Mouse (Mus musculus) splenic B cell, adult 2 months (primary cell): Measurements from ENCODE around the gene Galk2.

Experiments used
- DNase-seq: peaks from one replicate; pipeline ENCODE4 v3.0.0-alpha.2; 2011; ENCODE audit warnings: low read depth, low spot score
- H3K27me3 ChIP-seq: 2 replicates; pipeline ENCODE4 v1.6.1; 2012; ENCODE audit warnings: mild to moderate bottlenecking, low read length, moderate library complexity, mixed read lengths; ENCODE audit not compliant: control insufficient read depth, poor library complexity, insufficient read depth, severe bottlenecking
- H3K36me3 ChIP-seq: 2 replicates; pipeline ENCODE4 v1.6.1; 2012; ENCODE audit warnings: mild to moderate bottlenecking, low read length, moderate library complexity, mixed read lengths; ENCODE audit not compliant: control insufficient read depth, poor library complexity, insufficient read depth, severe bottlenecking

Galk2 gene

DNA sequence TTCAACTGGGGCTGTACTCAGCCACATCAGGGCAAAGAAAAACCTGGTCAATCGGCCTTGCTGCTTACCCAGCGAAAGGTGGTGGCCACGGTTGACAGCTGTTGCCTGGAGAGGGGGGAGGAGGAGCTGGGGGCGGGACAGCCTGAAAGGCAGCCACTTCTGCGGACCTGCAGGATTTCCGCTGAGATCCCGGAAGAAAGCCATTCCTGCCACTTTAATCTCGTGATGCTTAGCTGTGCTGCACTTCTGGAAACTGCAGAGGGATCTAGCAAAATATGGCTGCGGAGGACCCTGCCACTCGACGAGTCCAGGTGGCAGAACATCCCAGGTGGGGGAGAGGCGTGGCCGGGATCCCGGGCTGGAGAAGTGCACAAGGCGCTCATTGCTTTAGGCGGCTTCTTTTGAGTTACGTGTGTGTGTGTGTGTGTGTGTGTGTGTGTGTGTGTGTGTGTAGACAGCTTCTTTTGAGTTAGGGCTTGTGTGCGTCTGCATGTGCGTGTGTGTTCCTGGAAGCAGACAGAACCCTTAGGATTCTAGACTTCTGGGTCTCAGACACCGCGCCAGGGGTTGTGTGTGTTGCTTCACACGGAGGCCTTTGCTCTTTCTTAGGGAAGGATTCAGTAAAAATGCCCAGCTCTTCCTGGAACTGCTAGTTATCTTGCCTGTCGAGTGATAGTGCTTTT is 7.3 kb downstream of the Galk2 start:
- no peaks in the 10 kb centered on the region for H3K27me3 ChIP-seq
- peak; percentile 65 for DNase-seq
- H3K36me3 ChIP-seq, result no peaks in the 10 kb centered on the region

DNA sequence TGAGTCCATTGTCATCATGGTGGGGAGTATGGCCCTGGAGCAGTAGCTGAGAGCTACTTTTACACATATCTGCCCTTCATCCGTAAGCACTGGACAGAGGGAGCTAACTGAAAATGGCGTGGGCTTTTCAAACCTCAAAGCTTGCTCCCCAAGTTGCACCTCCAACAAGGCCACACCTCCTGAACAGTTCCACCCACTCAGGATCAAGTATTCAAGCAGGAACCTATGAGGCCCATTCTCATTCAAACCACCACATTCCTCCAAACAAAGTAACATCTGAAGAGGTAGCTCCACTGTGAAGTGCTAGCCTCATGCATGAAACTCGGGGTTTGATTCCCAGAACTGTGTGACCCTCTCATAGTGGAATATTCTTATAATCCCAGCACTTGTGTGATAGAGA is 9.4 kb downstream of the Galk2 start:
- no peaks in the 10 kb centered on the region for H3K27me3 ChIP-seq
- no peak for DNase-seq
- H3K36me3 ChIP-seq, result no peaks in the 10 kb centered on the region

GRCm38 (mm10) chr2:125870159-125870558 is 11.2 kb downstream of the Galk2 start:
- no peak for DNase-seq
- Histone ChIP-seq H3K27me3 (no peaks in the 10 kb centered on the region), H3K36me3 (no peaks in the 10 kb centered on the region)

GRCm38 (mm10) chr2:125885891-125886576 is 27.1 kb downstream of the Galk2 start:
- Histone ChIP-seq H3K36me3 (no peaks in the 10 kb centered on the region), H3K27me3 (no peaks in the 10 kb centered on the region)
- DNase-seq, result no peak

DNA sequence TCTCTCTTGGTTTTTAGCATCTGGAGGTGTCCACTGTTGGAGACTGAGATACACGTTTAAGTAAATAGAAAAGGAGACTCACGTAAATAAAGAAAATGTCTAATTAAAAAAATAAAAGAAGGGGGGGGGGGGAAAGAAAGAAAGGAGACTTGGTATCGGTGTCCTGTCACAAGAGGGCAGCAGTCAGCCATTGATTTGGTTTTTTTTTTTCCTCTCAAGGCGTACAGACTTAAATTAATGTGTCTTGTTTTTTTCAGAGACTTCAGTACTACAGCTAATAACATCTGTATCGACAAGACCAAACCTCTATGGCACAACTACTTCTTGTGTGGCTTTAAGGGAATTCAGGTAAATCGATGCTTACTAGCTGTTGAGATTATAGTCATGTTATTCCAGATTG is 34.2 kb downstream of the Galk2 start:
- Histone ChIP-seq H3K27me3 (no peaks in the 10 kb centered on the region), H3K36me3 (no peaks in the 10 kb centered on the region)
- peak; percentile 38 for DNase-seq

GRCm38 (mm10) chr2:125895099-125895498 is 36.2 kb downstream of the Galk2 start:
- H3K36me3 ChIP-seq, result no peaks in the 10 kb centered on the region
- no peak for DNase-seq
- H3K27me3 ChIP-seq, result no peaks in the 10 kb centered on the region

GRCm38 (mm10) chr2:125896355-125896754 is 37.4 kb downstream of the Galk2 start:
- no peak for DNase-seq
- Histone ChIP-seq H3K36me3 (no peaks in the 10 kb centered on the region), H3K27me3 (no peaks in the 10 kb centered on the region)

- DNase-seq, result no peak
- Histone ChIP-seq H3K27me3 (no peaks in the 10 kb centered on the region), H3K36me3 (peaks cover 2% of the 10 kb centered on the region)
Measured at GRCm38 (mm10) chr2:125900797-125901410, 42.0 kb downstream of the Galk2 start.

DNA sequence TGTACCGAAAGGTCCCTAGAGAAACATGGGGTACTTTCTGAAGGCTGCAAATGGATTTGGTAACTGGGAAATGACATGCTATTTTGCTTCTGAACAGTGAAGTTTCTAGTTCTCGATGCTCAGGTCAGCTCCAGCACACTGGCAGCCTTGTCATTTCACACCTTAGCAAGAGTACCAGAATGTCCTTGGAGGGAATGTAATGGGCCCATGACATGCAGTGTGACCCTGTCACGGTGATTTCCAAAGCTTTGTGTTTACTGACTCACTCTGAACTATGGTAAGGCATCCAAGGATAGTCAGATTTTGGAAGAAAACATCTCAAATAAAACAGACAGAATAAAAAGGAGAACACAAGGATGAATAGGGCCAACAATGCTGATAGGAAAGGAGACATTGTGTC is 42.5 kb downstream of the Galk2 start:
- no peak for DNase-seq
- Histone ChIP-seq H3K36me3 (peaks cover 2% of the 10 kb centered on the region), H3K27me3 (no peaks in the 10 kb centered on the region)

DNA sequence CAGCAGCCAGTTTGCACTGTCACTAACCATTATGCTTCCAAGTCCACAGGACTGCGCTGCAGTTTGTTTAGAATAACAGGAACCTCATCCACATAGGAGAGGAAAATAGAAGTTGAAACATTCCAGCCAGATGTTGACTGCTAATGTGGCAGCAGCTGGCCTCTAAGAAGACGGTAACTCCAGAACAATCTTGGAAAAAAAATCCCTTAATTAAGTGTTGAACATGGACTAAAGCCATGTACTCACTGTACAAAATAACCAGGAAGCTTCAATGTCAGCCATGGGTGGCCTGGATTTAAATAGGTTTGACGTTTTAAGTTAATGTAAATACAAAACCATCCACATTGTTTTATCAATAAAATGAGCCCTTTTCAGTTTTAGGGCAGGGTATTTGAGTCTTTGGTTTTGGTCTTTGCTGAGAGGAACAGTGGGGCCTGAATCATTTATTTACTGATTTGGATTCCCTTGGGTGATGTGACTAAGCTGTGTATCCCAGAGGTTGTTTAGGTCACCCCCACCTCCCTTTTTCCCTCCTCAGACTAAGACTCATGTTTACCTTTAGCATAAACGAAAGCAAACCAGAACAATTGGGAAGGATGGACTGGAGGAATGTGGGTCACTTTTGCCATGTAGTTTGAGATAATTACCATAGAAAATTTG is 47.6 kb downstream of the Galk2 start:
- Histone ChIP-seq H3K36me3 (peaks cover 2% of the 10 kb centered on the region), H3K27me3 (no peaks in the 10 kb centered on the region)
- no peak for DNase-seq

- no peak for DNase-seq
- H3K27me3 ChIP-seq, result no peaks in the 10 kb centered on the region
- peaks cover 2% of the 10 kb centered on the region for H3K36me3 ChIP-seq
Measured at GRCm38 (mm10) chr2:125907580-125908255, 48.8 kb downstream of the Galk2 start.

DNA sequence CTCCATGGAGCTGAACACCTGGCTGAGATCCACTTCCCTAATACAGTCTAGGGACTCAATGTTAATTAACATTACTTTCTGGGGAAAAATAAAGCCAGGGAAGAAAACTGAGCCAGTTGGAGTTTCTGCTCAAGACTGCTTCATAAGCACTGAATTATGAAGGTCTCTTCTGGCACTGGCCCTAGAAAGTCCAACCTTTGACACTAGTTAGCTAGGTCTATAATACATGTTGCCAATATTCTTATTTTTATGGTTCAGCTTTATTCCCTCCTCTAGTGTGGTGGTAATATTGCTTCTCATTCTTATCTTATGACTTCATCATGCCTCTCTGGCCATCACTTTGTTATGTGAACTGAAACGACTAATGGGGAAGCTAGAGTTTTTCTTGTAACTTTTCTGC is 55.3 kb downstream of the Galk2 start:
- H3K36me3 ChIP-seq, result no peaks in the 10 kb centered on the region
- no peaks in the 10 kb centered on the region for H3K27me3 ChIP-seq
- DNase-seq, result no peak

GRCm38 (mm10) chr2:125914713-125915112 is 55.8 kb downstream of the Galk2 start:
- H3K36me3 ChIP-seq, result no peaks in the 10 kb centered on the region
- no peak for DNase-seq
- H3K27me3 ChIP-seq, result no peaks in the 10 kb centered on the region

DNA sequence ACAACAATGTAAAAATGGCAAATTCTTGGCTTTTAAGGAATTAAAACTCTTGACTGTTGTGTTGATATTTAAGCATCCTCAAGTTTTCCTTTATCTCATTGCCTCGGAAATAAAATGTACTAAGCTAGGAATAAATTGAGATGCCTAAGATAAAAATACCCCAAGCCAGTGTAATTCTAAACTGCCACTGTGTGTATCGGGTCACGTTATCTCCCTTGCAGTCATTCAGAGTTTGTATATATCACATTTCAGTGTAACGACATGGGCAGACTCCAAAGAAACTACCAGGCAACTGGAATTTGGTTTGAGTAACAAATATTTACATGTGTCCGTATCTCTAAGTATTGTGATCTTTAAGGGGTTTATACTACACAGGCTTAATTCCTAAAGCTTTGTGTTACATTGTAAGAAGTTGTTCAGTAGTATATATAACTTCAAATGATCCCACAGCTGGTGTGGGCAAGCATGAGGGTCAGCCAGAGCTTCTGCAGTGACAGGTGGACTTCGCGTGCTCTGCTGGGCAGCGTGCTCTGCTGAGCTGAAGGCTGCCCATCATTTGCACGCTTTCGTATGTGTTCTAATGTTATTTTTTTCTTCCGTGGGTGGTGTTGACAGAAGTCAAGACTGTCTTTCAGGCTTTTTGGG is 57.9 kb downstream of the Galk2 start:
- Histone ChIP-seq H3K27me3 (no peaks in the 10 kb centered on the region), H3K36me3 (no peaks in the 10 kb centered on the region)
- DNase-seq, result no peak
